Mouse (Mus musculus): ENCODE measurements around the gene Akap1.
A peak's percentile ranks its signal among the peaks of the same experiment; 100 is the strongest.
"Not testable (repeated sequence)": the region's sequence is repeated elsewhere in the genome, so short reads cannot be mapped to it uniquely, and the experiment has no call there.

Gene Akap1

GRCm38 (mm10) chr11:88864458-88865197 is at the start of gene Akap1:
Akap1 (minus strand) TSS chr11:88864586.
- ATAC-seq (ENCODE audit: insufficient number of reproducible peaks, low FRiP score, low TSS enrichment) = peak; percentile 93

GRCm38 (mm10) chr11:88909388-88910036 is 45.1 kb upstream of the Akap1 start:
- no peak for ATAC-seq (ENCODE audit: insufficient number of reproducible peaks, low FRiP score, low TSS enrichment)

- no peak for ATAC-seq (ENCODE audit: insufficient number of reproducible peaks, low FRiP score, low TSS enrichment)
Observed at GRCm38 (mm10) chr11:88908557-88909211, 44.3 kb upstream of the Akap1 start.

GRCm38 (mm10) chr11:88907886-88908285 is 43.5 kb upstream of the Akap1 start:
- no peak for ATAC-seq (ENCODE audit: insufficient number of reproducible peaks, low FRiP score, low TSS enrichment)

DNA sequence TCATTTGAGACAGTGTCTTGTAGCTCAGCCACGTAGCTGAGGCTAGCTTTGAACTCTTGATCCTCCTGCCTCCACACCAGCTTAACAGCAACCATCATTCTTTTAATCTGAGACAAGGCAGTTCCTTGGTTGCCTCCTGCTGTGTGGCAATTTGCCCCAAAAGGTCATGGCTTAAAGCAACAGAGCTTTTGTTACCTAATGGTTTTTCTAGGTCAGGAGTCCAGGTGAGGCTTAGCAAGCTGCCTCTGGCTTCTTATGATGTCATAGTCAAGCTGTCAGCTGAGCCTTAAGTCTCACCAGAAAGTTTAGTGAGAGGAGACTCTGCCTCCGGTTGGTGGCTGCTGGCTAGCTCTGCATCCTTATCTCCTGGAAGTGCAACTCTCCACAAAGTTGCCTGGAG is 41.2 kb upstream of the Akap1 start:
- ATAC-seq (ENCODE audit: insufficient number of reproducible peaks, low FRiP score, low TSS enrichment) = no peak

GRCm38 (mm10) chr11:88904080-88904479 is 39.7 kb upstream of the Akap1 start:
- no peak for ATAC-seq (ENCODE audit: insufficient number of reproducible peaks, low FRiP score, low TSS enrichment)

- no peak for ATAC-seq (ENCODE audit: insufficient number of reproducible peaks, low FRiP score, low TSS enrichment)
Observed at GRCm38 (mm10) chr11:88902762-88903161, 38.4 kb upstream of the Akap1 start.

GRCm38 (mm10) chr11:88901341-88901802 is 37.0 kb upstream of the Akap1 start:
- no peak for ATAC-seq (ENCODE audit: insufficient number of reproducible peaks, low FRiP score, low TSS enrichment)

- ATAC-seq (ENCODE audit: insufficient number of reproducible peaks, low FRiP score, low TSS enrichment) = no peak
Observed at GRCm38 (mm10) chr11:88899561-88899960, 35.2 kb upstream of the Akap1 start.

- ATAC-seq (ENCODE audit: insufficient number of reproducible peaks, low FRiP score, low TSS enrichment) = no peak
Observed at GRCm38 (mm10) chr11:88898380-88898763, 34.0 kb upstream of the Akap1 start.

DNA sequence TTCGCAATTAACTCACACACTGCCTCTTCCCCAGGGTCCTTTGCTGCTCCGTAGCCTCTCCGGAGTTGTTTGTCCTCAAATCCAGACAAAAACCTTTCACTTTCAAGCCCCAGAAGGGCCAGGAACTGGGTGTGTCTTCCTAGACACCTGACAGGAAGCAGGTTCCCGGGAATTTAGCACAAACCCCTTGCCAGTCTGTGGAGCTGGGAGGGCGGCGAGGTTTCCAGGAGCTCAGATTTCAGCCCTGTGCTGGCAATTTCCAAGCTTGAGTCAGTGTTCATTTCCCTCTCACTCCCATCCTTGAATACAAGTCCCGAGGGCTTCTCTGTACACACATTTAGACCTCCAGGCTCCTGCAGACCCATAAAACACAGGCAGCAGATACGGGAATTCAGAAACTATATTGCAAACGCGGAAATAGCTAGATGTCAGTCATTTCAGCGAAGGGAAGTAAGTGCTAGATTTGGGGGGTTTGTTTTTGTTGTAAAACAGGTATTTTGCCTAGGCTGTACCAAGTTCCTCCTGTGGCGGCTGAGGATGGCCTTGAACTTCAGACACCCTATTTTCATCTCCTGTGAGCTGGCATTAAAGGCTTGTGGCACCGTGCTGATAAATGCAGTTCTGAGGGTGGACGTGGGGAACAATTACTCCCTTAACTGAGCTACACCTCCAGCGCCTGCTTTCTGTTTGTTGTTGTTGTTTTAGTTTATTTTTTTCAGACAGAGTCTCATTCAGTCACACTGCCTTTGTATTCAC is 33.4 kb upstream of the Akap1 start:
- ATAC-seq (ENCODE audit: insufficient number of reproducible peaks, low FRiP score, low TSS enrichment) = no peak

- ATAC-seq (ENCODE audit: insufficient number of reproducible peaks, low FRiP score, low TSS enrichment) = not testable (repeated sequence)
Observed at GRCm38 (mm10) chr11:88895800-88896232, 31.4 kb upstream of the Akap1 start.

- not testable (repeated sequence) for ATAC-seq (ENCODE audit: insufficient number of reproducible peaks, low FRiP score, low TSS enrichment)
Observed at GRCm38 (mm10) chr11:88895235-88895634, 30.8 kb upstream of the Akap1 start.

- not testable (repeated sequence) for ATAC-seq (ENCODE audit: insufficient number of reproducible peaks, low FRiP score, low TSS enrichment)
Observed at GRCm38 (mm10) chr11:88894279-88894678, 29.9 kb upstream of the Akap1 start.

DNA sequence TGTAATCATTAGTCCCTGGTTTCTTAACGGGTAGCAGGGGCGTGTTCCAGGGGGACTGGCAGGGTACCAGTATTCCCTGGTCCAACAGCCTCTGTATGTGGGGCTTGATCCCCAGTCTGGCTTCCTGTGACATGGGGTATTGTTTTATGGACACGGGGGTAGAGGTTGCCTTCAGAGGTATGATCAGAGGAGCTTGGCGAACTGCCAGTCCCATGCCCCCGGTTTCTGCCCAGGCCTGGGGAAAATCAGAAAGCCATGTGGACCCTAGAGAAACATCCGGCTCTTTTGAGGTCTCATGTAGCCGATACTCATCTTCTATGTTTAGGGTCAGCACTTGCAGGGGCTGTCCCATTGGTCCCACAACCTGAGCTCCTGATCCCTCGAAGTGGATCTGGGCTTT is 29.1 kb upstream of the Akap1 start:
- ATAC-seq (ENCODE audit: insufficient number of reproducible peaks, low FRiP score, low TSS enrichment) = not testable (repeated sequence)

DNA sequence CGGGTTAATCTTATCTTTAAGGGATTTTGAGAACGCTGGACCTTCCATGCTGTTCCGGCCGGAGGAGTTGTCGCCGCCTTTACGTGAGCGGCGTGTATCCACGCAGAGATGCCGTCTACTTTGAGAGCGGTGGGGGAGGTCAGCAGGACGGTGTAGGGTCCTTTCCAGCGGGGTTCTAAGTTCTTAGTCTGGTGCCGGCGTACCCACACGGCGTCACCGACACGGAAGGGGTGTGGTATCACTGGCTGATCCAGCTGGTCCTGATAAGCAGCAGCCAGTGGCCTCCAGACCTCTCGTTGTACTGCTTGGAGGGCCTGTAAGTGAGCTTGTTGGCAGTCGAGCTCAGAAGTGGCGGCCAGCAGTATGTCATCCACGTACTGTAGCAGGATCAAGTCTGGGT is 28.4 kb upstream of the Akap1 start:
- not testable (repeated sequence) for ATAC-seq (ENCODE audit: insufficient number of reproducible peaks, low FRiP score, low TSS enrichment)

DNA sequence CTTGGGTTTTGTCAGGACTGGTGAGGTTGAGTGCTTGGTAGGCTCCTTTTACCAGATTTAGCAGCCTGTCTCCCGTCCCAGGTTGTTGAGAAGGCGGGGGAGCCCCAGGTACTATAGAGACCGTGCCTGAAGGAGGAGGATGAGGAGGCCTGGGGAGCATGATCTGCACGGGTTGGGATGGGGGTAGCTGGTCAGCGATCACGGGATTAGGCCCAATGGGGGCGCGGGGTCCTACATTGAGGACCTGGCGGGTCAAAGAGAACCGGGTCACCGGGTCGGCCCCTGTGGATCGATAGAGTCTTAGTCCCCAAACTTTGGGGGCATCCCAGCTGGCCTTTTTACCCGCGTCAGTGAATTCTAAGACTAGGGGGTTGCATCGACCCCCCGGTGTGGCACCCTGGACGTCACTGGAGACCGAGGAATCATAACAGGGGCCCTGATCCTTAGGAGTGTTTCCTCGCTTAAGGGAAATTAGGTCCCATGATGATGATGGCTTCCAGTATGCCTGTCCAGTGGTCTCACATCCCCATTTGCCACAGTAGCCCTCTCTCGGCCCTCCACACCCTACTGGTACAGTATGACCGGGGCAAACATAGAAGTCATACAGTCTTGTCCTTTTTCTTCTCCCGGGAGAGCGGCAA is 27.7 kb upstream of the Akap1 start:
- not testable (repeated sequence) for ATAC-seq (ENCODE audit: insufficient number of reproducible peaks, low FRiP score, low TSS enrichment)

- not testable (repeated sequence) for ATAC-seq (ENCODE audit: insufficient number of reproducible peaks, low FRiP score, low TSS enrichment)
Observed at GRCm38 (mm10) chr11:88891446-88891845, 27.1 kb upstream of the Akap1 start.

GRCm38 (mm10) chr11:88890904-88891303 is 26.5 kb upstream of the Akap1 start:
- not testable (repeated sequence) for ATAC-seq (ENCODE audit: insufficient number of reproducible peaks, low FRiP score, low TSS enrichment)

DNA sequence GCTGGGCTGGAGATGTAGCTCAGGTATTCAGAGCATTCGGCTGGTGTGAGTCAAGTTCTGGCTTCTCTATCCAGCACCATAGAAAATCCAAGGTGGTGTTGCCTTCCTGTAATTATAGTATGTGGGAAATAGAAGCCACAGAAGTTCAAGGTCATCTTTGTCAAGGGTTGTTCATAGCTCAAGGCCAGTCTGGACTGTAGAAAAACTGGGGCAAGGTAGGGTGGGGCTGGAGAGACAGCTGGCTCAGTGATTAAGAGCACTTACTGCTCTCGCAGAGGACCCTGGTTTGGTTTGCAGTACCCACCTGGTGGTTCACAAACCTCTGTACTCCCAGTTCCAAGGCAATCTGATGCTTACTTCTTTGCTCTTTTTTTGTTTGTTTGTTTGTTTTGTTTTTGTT is 24.6 kb upstream of the Akap1 start:
- no peak for ATAC-seq (ENCODE audit: insufficient number of reproducible peaks, low FRiP score, low TSS enrichment)
